Mouse (Mus musculus) CH12.LX (cell line): ENCODE data around the gene Pkn3. TPM values are rescaled to one million over a fixed set of nuclear protein-coding genes. Genes with fewer than 3 reads are reported as not detected.

ENCODE experiments used
- DNase-seq: peaks from one replicate; pipeline ENCODE4 v3.0.0-alpha.2; 2013; ENCODE audit errors: extremely low read depth
- H3K27ac ChIP-seq: 2 replicates; pipeline ENCODE4 v1.5.1; 2012; ENCODE audit warnings: low read depth, mild to moderate bottlenecking, control low read depth, moderate library complexity; ENCODE audit not compliant: insufficient read depth
- H3K27me3 ChIP-seq: replicated peaks from 2 replicates; pipeline ENCODE3; 2012; ENCODE audit warnings: inconsistent platforms
- H3K36me3 ChIP-seq, 2 experiments: replicated peaks in 1 of 2; 2 replicates each; pipeline versions ENCODE3 to v1.6.1; 2012; ENCODE audit warnings: inconsistent platforms in 1 of 2, low read length in 1 of 2, mild to moderate bottlenecking in 1 of 2, mixed read lengths in 1 of 2, moderate library complexity in 1 of 2; ENCODE audit not compliant: control insufficient read depth in 1 of 2, insufficient read depth in 1 of 2
- H3K4me1 ChIP-seq, 2 experiments: 2 replicates each; pipeline ENCODE4 v1.6.1; 2012; ENCODE audit warnings: inconsistent platforms in 1 of 2, moderate library complexity in 1 of 2; ENCODE audit not compliant: insufficient read depth in 2 of 2, control insufficient read depth in 1 of 2
- H3K4me2 ChIP-seq: 2 replicates; pipeline ENCODE4 v1.6.1; 2012; ENCODE audit warnings: low read depth, mild to moderate bottlenecking, control low read depth; ENCODE audit not compliant: poor library complexity, insufficient read depth, severe bottlenecking
- H3K4me3 ChIP-seq, 3 experiments: fragments of 150-350 bp in 1 of 3; sonication (generic) in 1 of 3; replicated peaks in 1 of 3; 2 replicates each; pipeline versions ENCODE3 to v1.5.1; 2011 to 2012; ENCODE audit warnings: low read depth in 2 of 3, low read length in 2 of 3, mild to moderate bottlenecking in 2 of 3, moderate library complexity in 2 of 3, control low read depth in 1 of 3, improper control_type of control experiment in 1 of 3, inconsistent platforms in 1 of 3, mixed read lengths in 1 of 3; ENCODE audit not compliant: poor library complexity in 1 of 3
- H3K79me2 ChIP-seq: replicated peaks from 2 replicates; pipeline ENCODE4 v1.6.1; 2012; ENCODE audit warnings: mild to moderate bottlenecking, moderate library complexity; ENCODE audit not compliant: control insufficient read depth, poor library complexity, insufficient read depth, severe bottlenecking; ENCODE audit errors: extremely low read depth
- H3K9ac ChIP-seq: 2 replicates; pipeline ENCODE4 v1.6.1; 2012; ENCODE audit warnings: low read depth, mild to moderate bottlenecking, control low read depth, moderate library complexity; ENCODE audit not compliant: insufficient read depth
- H3K9me3 ChIP-seq: replicated peaks from 2 replicates; pipeline ENCODE3; 2012; ENCODE audit warnings: low read length, inconsistent platforms, mixed read lengths
- CHD2 ChIP-seq: IDR thresholded peaks from 2 replicates; pipeline ENCODE4 v1.6.1; 2011; ENCODE audit warnings: low read length, improper control_type of control experiment
- E2F4 ChIP-seq: IDR thresholded peaks from 2 replicates; pipeline ENCODE4 v1.6.1; 2011; ENCODE audit warnings: low read depth, low read length, improper control_type of control experiment; ENCODE audit not compliant: insufficient replicate concordance
- HCFC1 ChIP-seq: IDR thresholded peaks from 2 replicates; pipeline ENCODE4 v1.6.1; 2012; ENCODE audit warnings: low read depth, mild to moderate bottlenecking, inconsistent platforms, low read length, improper control_type of control experiment
- JUND ChIP-seq: conservative IDR thresholded peaks from 2 replicates; pipeline ENCODE4 v1.6.1; 2011; ENCODE audit warnings: low read depth, low read length, improper control_type of control experiment
- MEF2A ChIP-seq: IDR thresholded peaks from 2 replicates; pipeline ENCODE4 v1.6.1; 2014; ENCODE audit warnings: low read depth, mild to moderate bottlenecking, inconsistent platforms, low read length, improper control_type of control experiment, borderline replicate concordance
- MXI1 ChIP-seq: IDR thresholded peaks from 2 replicates; pipeline ENCODE4 v1.6.1; 2011; ENCODE audit warnings: mild to moderate bottlenecking, low read depth, low read length, improper control_type of control experiment
- MYC ChIP-seq: IDR thresholded peaks from 2 replicates; pipeline ENCODE4 v1.6.1; 2011; ENCODE audit warnings: low read depth, mild to moderate bottlenecking, improper control_type of control experiment, low read length
- NELFE ChIP-seq: IDR thresholded peaks from 2 replicates; pipeline ENCODE4 v1.6.1; 2011; ENCODE audit warnings: low read depth, low read length, improper control_type of control experiment
- NRF1 ChIP-seq: IDR thresholded peaks from 2 replicates; pipeline ENCODE4 v1.6.1; 2014; ENCODE audit warnings: low read depth, mild to moderate bottlenecking, inconsistent platforms, low read length, improper control_type of control experiment, moderate library complexity
- POLR2A ChIP-seq: IDR thresholded peaks from 2 replicates; pipeline ENCODE4 v1.6.1; 2011; ENCODE audit warnings: low read depth, mild to moderate bottlenecking, improper control_type of control experiment, low read length
- POLR2AphosphoS2 ChIP-seq: IDR thresholded peaks from 2 replicates; pipeline ENCODE4 v1.6.1; 2011; ENCODE audit warnings: low read depth, low read length, improper control_type of control experiment
- SIN3A ChIP-seq: IDR thresholded peaks from 2 replicates; pipeline ENCODE4 v1.6.1; 2012; ENCODE audit warnings: low read length, improper control_type of control experiment, inconsistent platforms
- SMC3 ChIP-seq: IDR thresholded peaks from 2 replicates; pipeline ENCODE4 v1.6.1; 2011; ENCODE audit warnings: low read depth, low read length, improper control_type of control experiment
- USF1 ChIP-seq: IDR thresholded peaks from 2 replicates; pipeline ENCODE4 v1.6.1; 2014; ENCODE audit warnings: low read depth, mild to moderate bottlenecking, inconsistent platforms, low read length, improper control_type of control experiment
- ZC3H11A ChIP-seq: IDR thresholded peaks from 2 replicates; pipeline ENCODE4 v1.6.1; 2012; ENCODE audit warnings: low read depth, mild to moderate bottlenecking, inconsistent platforms, low read length, improper control_type of control experiment
- ZKSCAN1 ChIP-seq: IDR thresholded peaks from 2 replicates; pipeline ENCODE4 v1.6.1; 2012; ENCODE audit warnings: low read depth, inconsistent platforms, low read length, improper control_type of control experiment, borderline replicate concordance
- ZNF384 ChIP-seq: IDR thresholded peaks from 2 replicates; pipeline ENCODE4 v1.6.1; 2012; ENCODE audit warnings: low read depth, low read length, improper control_type of control experiment, inconsistent platforms
- dilution Hi-C: fragments of 300-500 bp; cut with MboI; formaldehyde crosslinking; loops from 2 replicates; pipeline ENCODE4 v1.14.3; 2020; ENCODE audit warnings: low sequenced_read_pairs; ENCODE audit not compliant: extremely low pct_unique_long_range_greater_than_20kb, extremely low pct_ligation_motif_present
- in situ Hi-C: fragments of 300-500 bp; cut with MboI; formaldehyde crosslinking; loops from 3 replicates; pipeline ENCODE4 v1.14.3; 2019; ENCODE audit warnings: low sequenced_read_pairs, low pct_ligation_motif_present, low pct_unique_long_range_greater_than_20kb, mixed read lengths
- polyA plus RNA-seq: library from polyadenylated mRNA; unstranded; fragments of >175 nt; gene quantifications from 2 replicates; pipeline ENCODE4 v1.2.1, GENCODE M21; 2012; ENCODE audit warnings: low read depth; ENCODE audit not compliant: insufficient read length
- total RNA-seq, 2 experiments: library from RNA; depleted of rRNA; stranded (reverse); fragments of 300-350 nt in 1 of 2; fragments of >200 nt in 1 of 2; gene quantifications; 2 replicates each; pipeline ENCODE4 v1.2.3; 2012 to 2014

Pkn3 gene
- total and polyA plus RNA-seq, 3 experiments = 4.7 to 8.3 (median 6.7) TPM

DNA sequence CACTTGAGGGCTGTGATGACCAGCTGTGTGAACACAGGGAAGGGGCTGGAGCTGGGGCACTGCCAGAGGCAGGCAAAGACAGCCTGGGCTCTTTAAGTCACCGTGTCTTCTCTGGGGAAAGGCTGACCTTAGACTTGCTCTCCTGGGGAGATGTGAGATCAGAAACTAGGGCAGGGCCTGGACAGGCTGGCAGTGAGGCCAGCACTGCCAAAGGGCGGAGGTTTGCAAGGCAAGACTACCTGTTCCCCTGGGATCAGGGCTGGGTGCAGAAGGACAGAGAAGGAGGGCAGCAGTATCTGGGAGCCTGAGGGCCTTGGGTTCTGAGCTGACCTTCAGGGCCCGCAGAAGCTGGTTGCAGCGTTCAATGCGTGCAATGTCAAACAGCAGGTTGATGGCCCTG is 30.2 kb downstream of the Pkn3 start:
- Histone ChIP-seq H3K4me2 (no peak overlapping the region), H3K27ac (no peak overlapping the region), H3K79me2 (no peaks in the 10 kb centered on the region), H3K9me3 (no peaks in the 10 kb centered on the region), H3K4me3 (no peak overlapping the region), H3K27me3 (no peaks in the 10 kb centered on the region), H3K9ac (no peak overlapping the region), H3K36me3 (peaks cover 55 to 85% of the 10 kb centered on the region in 2 experiments), H3K4me1 (no peaks in the 10 kb centered on the region)
- in situ Hi-C loops = no loop called here
- DNase-seq = no peak
- TF ChIP-seq NRF1 (no peak), HCFC1 (no peak), USF1 (no peak), JUND (no peak), ZC3H11A (no peak), E2F4 (no peak), SIN3A (no peak), NELFE (no peak), MEF2A (no peak), POLR2A (no peak), MYC (no peak), SMC3 (no peak)
- dilution Hi-C loops = no loop called here

DNA sequence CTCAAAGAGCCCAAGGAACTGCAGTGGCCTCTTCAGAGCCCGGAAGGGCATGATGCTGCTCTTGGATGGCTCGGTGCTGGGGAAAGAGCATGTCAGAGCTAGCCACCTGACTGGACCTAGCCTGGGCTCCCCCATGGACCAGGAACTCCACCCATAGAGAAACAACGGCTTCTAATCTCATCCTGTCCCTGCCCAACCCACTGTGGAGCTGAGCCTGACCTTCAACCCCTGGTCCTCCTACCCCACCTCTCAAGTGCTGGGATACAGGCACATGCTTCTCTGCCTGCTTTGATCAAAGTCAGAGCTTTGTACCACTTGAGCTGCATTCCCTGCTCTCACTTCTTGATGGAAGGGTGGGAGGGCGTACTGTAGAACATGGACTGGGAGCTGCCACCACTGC is 30.8 kb downstream of the Pkn3 start:
- in situ Hi-C loops = no loop called here
- no peak for DNase-seq
- Histone ChIP-seq H3K27me3 (no peaks in the 10 kb centered on the region), H3K79me2 (no peaks in the 10 kb centered on the region), H3K36me3 (peaks cover 53 to 85% of the 10 kb centered on the region in 2 experiments), H3K4me3 (no peak overlapping the region), H3K9ac (no peak overlapping the region), H3K27ac (no peak overlapping the region), H3K4me2 (no peak overlapping the region), H3K9me3 (no peaks in the 10 kb centered on the region), H3K4me1 (no peaks in the 10 kb centered on the region)
- TF ChIP-seq CHD2 = no peak
- TF ChIP-seq ZKSCAN1 = no peak
- no peak for TF ChIP-seq ZNF384
- no peak for TF ChIP-seq MXI1
- no peak for TF ChIP-seq POLR2AphosphoS2
- dilution Hi-C loops = no loop called here
